Mouse (Mus musculus) brain, embryonic 14.5 days (tissue): Measurements from ENCODE around the gene Dnase1l2.

Experiments
- CTCF ChIP-seq: fragments of 200-500 bp; IDR thresholded peaks from 2 replicates; pipeline ENCODE4 v1.5.1; 2012; ENCODE audit warnings: inconsistent platforms, mild to moderate bottlenecking, moderate library complexity, borderline replicate concordance; ENCODE audit not compliant: insufficient read depth, insufficient read length; ENCODE audit errors: extremely low read depth
- POLR2A ChIP-seq: fragments of 200-500 bp; IDR thresholded peaks from 2 replicates; pipeline ENCODE4 v1.6.1; 2012; ENCODE audit warnings: mild to moderate bottlenecking, inconsistent platforms, borderline replicate concordance; ENCODE audit not compliant: poor library complexity, insufficient read depth, insufficient read length, severe bottlenecking; ENCODE audit errors: extremely low read depth

DNA sequence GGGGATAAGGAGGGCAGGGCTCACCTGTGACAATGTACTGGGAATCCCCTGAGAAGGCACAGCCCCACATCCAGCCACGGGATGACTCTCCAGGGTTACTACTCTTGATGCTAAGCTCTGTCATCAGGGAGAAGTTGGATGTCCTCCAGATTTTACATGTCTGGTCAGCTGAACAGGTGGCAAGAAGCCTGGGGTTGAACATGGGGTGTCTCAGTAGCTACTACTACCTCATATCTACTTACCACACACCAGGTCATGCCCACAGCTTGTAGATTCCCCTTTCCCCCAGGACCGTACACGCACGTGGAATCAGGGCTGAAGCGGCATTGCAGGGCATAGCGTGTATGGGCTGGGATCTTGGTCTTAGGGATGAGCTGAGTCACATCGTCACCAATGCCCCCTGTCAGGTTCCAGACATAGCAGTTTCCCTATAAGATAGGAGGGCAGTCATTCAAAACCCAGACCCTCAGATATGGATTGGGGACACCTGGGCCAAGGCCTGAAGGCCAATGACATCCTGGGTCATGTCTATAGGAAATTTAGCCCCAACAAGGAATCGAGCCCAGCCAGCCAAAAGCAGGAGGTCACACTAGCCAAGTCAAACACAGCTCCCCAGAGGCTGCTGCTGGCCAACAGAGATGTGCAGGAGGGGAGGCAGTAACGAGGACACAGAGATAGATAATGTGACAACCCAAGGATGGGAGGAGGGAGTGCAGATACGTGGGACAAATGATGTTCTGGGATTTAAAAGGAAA lies 33.3 kb upstream of the Dnase1l2 start:
- no peak for TF ChIP-seq CTCF
- no peak for TF ChIP-seq POLR2A
